Mouse (Mus musculus): Measurements from ENCODE around the gene Ddr1.

DNA sequence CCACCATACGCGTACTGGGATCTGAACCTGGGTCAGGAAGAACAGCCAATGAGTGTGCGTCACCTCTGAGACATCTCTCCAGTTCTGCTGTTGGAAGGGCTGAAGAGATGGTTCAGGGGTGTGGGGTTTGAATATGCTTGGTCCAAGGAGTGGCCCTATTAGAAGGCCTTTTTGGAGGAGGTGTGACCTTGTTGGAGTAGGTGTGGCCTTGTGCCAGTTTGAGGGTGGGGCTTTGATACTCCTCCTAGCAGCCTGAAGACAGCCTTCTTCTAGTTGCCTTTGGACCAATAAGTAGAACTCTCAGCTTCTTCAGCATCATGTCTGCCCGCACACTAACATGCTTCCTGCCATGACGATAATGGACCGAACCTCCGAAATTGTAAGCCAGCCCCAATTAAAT is 49.2 kb upstream of the Ddr1 start:
- TF ChIP-seq TCF12 (IDR thresholded peaks at IDR 0.05; ENCODE audit: insufficient read depth, poor library complexity, severe bottlenecking) (no peak), POLR2A (IDR thresholded peaks at IDR 0.05; ENCODE audit: insufficient read length, low read depth) (no peak), MYOG (IDR thresholded peaks at IDR 0.05; ENCODE audit: control insufficient read depth in 1 of 3, insufficient read depth in 1 of 3, insufficient read length in 2 of 3, low read depth in 2 of 3) (no peak), MYOD1 (IDR thresholded peaks at IDR 0.05; ENCODE audit: control insufficient read depth in 1 of 3, insufficient read length in 2 of 3, low read depth in 2 of 3) (no peak), MAX (IDR thresholded peaks at IDR 0.05; ENCODE audit: low read depth) (no peak), USF1 (IDR thresholded peaks at IDR 0.05; ENCODE audit: low read depth) (no peak)
